Mouse (Mus musculus): ENCODE measurements around the gene Apba1. TPM values are rescaled to one million over a fixed set of nuclear protein-coding genes. Genes with fewer than 3 reads are reported as not detected.

The Apba1 gene
- polyA plus RNA-seq, 1 experiment from 2014 or later = 14.4 TPM

DNA sequence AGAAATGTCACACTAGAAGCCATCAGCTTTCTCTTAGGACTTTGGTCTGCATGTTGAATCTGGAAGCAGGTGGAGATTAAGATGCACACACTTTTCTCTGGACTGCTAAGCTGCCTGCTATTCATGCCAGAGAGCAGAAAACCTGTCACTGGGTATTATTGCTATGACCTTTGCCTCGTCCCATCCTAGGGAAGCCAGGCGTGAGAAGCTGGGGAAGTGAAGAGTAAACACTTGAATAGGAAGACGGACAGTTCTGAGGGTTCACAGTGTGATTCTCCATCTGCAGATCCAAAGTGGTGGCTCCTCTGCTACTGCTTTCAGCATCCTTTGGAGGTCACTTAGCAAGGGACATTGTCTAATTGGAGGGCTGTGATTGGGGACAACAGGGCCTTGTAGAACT is 63.8 kb downstream of the Apba1 start:
- H3K36me3 ChIP-seq (ENCODE audit: inconsistent target) = no peaks in the 10 kb centered on the region
- 95% methylated on average over 3 of the region's 3 CpGs for WGBS (ENCODE audit: missing documents)
- no peak overlapping the region for H3K4me3 ChIP-seq (ENCODE audit: inconsistent target)
- no peak overlapping the region for H3K27ac ChIP-seq
- no peaks in the 10 kb centered on the region for H3K79me2 ChIP-seq (ENCODE audit: inconsistent target)

DNA sequence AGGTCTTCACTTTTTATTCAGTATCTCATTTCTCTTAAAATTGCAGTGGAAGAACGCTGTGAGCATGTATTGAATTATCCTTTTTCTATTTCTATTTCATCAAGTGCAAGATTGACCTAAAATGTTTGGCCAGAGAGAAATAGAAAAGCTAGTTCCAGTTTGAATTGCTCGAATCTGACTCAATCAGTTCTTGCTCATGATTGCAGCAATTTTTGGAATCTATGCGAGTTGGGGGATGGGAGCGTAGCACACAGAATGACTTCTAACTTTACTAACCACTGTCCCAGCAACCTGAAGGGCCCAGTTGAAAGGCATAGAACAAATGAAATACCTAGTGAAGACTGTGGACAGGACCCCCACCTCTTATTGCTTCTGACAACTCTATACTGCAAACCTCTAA is 64.8 kb downstream of the Apba1 start:
- WGBS (ENCODE audit: missing documents) = 94% methylated on average over 4 of the region's 4 CpGs
- Histone ChIP-seq H3K27ac (no peak overlapping the region), H3K79me2 (ENCODE audit: inconsistent target) (no peaks in the 10 kb centered on the region), H3K4me3 (ENCODE audit: inconsistent target) (no peak overlapping the region), H3K36me3 (ENCODE audit: inconsistent target) (no peaks in the 10 kb centered on the region)

DNA sequence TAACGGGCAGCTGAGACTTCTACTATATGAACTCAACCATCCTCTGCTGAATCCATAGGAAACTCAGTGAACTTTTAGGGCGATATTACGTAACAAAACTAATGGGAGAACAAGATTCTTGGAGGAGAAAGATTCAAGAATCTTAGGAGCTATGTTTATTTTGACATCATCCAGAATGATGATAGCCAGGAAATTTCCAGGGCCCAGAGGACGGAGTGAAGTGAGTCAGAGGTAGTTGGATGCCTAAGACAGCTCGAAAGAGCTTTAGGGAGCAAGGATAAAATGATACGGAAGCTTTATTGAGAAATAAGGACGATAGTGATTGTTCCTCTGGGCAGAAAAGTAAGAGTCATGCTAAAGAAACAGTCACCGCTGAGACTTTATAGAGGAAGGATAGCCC is 67.6 kb downstream of the Apba1 start:
- WGBS (ENCODE audit: missing documents) = 95% methylated on average over 8 of the region's 8 CpGs
- H3K4me3 ChIP-seq (ENCODE audit: inconsistent target) = no peak overlapping the region

DNA sequence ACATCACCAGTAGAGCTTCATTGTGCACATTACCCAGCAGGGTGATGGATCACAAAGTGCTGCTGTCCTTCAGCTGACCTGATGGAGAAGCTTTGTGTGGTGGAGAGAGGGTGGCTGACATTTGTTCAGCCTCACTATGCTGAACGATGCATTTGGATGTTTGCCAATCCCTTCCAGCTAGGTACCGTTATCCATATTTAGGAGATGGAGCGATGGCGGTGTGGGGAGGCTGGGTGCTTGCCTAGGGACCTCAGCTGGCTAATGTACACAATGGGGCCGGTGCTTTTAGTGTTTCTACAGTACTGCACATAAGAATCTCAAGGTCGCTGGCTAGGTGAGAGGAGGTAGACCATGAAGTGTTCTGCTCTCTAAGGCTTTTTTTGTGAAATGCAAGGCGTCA is 72.1 kb downstream of the Apba1 start:
- 91% methylated on average over 7 of the region's 7 CpGs for WGBS (ENCODE audit: missing documents)

More for the DNA sequence above, 67.6 kb downstream of the Apba1 start:
- Histone ChIP-seq H3K36me3 (ENCODE audit: inconsistent target) (no peaks in the 10 kb centered on the region), H3K79me2 (ENCODE audit: inconsistent target) (no peaks in the 10 kb centered on the region), H3K27ac (no peak overlapping the region)

DNA sequence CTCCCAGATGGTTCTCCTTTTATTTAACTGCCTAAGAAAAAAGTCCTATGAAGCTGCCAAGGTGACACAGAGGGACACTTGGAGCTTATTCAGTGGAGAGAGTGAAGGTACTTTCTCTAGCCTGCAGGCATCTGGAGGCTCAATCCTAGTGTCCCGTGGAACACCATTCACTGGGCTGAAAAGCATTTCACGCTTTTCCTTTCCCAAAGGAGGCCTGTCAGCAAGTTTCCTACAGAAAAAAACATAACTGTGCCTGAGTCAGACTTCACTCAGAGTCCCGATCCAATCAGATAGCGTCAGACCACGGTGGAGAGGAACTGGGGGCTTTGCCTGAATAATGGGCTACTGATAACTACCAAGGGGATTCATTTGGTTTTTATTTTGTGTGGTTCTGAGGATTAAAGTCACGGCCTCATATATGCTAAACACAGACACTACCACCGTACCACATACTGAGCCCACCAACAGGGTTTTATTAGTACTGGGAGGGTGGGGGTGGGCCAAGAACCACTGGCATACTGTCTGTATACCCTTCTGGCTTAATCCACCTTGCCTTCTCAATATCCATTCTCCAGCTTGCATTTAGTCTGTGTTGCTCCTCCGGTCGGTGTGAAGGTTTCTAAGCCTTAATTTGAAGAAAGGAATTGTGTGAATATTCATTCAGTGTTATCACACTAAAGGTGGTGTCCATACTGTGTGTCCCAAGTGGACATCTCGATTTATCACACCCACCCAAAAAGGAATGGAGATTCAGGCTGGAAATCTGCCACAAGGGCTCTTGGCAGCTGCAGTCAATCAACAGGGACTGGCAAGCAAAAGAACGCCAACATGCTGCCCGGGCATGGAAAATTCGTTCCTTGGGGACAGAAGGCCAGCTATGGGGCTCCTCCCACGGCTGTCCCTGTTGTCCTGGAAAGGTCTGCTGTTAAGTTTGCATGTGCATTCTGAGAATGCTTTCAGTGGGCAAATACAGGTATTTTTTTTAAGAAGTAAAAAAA is 75.3 kb downstream of the Apba1 start:
- 85% methylated on average over 14 of the region's 14 CpGs for WGBS (ENCODE audit: missing documents)
- Histone ChIP-seq H3K27ac (no peak overlapping the region), H3K4me3 (ENCODE audit: inconsistent target) (no peak overlapping the region), H3K36me3 (ENCODE audit: inconsistent target) (no peaks in the 10 kb centered on the region), H3K79me2 (ENCODE audit: inconsistent target) (no peaks in the 10 kb centered on the region)

More for the DNA sequence above, 72.1 kb downstream of the Apba1 start:
- H3K27ac ChIP-seq = no peak overlapping the region
- no peaks in the 10 kb centered on the region for H3K79me2 ChIP-seq (ENCODE audit: inconsistent target)
- no peaks in the 10 kb centered on the region for H3K36me3 ChIP-seq (ENCODE audit: inconsistent target)
- H3K4me3 ChIP-seq (ENCODE audit: inconsistent target) = no peak overlapping the region

DNA sequence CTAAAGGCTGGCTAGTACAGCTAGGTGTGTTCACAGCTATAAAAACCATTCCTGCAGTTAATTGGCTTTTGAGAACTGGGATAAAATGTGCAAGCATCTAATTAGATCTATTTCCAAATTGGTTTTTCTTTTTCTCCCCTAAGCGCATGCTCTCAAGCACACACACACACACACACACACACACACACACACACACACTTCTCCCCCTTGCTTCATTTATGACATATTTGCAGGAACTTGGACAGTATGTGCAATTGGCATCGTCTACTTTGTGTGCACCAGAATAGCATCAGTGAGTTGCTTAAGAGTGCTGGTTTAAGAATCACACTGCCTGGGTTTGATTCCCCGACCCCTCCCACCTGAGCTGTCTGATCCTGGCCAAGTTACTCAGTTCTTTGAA is 76.0 kb downstream of the Apba1 start:
- no peaks in the 10 kb centered on the region for H3K36me3 ChIP-seq (ENCODE audit: inconsistent target)
- H3K4me3 ChIP-seq (ENCODE audit: inconsistent target) = no peak overlapping the region
- no peak overlapping the region for H3K27ac ChIP-seq
- no peaks in the 10 kb centered on the region for H3K79me2 ChIP-seq (ENCODE audit: inconsistent target)
- WGBS (ENCODE audit: missing documents) = 57% methylated on average over 3 of the region's 3 CpGs

DNA sequence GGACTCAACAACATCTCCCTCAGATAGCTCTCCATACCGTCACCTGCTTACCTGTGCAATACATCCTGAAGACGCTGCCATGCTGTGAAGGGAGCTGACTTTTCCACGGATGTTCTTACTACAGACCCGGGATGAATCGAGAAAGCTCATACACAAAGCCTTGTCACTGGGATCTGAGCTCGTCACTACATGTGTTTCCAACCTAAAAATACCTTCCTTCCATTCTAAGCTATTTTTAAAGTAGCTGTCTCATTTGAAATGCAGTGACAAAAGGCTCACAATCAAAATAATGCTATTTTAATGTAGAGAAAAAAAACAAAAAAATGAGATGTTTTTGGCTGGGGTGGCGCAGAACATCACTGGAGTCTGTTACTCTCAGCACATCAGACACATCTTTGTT is 97.1 kb downstream of the Apba1 start:
- WGBS (ENCODE audit: missing documents) = 91% methylated on average over 7 of the region's 7 CpGs
- H3K4me3 ChIP-seq (ENCODE audit: inconsistent target) = no peak overlapping the region

DNA sequence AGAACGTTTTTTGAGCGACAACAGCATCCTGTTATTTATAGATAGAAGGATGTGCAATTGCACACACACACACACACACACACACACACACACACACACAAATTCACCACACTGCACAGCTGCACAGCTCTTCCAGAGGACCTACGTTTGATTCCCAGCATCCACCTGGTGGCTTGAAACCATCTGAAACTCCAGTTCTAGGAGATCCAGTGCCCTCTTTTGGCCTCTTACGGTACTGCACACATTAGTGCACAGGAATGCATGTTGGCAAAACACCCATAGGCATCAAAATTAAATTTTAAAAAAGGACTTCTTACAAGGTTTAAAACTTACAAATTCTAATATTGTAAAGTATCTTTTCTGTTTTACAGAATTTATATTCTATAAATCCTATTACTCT is 99.4 kb downstream of the Apba1 start:
- no peak overlapping the region for H3K4me3 ChIP-seq (ENCODE audit: inconsistent target)
- WGBS (ENCODE audit: missing documents) = 93% methylated on average over 4 of the region's 4 CpGs
- H3K27ac ChIP-seq = no peak overlapping the region
- no peaks in the 10 kb centered on the region for H3K79me2 ChIP-seq (ENCODE audit: inconsistent target)
- H3K36me3 ChIP-seq (ENCODE audit: inconsistent target) = no peaks in the 10 kb centered on the region

More for the DNA sequence above, 97.1 kb downstream of the Apba1 start:
- Histone ChIP-seq H3K36me3 (ENCODE audit: inconsistent target) (no peaks in the 10 kb centered on the region), H3K27ac (no peak overlapping the region), H3K79me2 (ENCODE audit: inconsistent target) (no peaks in the 10 kb centered on the region)

DNA sequence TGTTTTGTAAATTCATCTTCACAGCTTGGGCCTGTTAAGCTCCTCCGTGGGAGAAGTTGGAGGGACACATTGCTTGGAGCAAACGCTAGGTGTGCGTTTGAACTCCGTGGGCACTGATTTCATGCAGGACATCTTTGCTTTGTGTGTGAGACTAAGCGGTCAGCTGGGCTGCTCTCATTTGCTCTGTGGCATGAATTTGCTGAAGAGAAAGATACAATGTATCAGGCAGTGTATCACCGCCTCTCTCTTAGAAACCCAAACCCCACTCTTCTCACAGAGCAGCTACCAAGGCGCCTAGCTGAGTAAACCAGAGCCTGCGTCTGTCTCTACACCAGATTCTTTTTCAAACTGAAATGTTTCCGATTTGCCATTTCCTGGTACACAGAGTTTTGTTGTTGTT is 100.1 kb downstream of the Apba1 start:
- Histone ChIP-seq H3K79me2 (ENCODE audit: inconsistent target) (no peaks in the 10 kb centered on the region), H3K36me3 (ENCODE audit: inconsistent target) (no peaks in the 10 kb centered on the region), H3K4me3 (ENCODE audit: inconsistent target) (no peak overlapping the region), H3K27ac (no peak overlapping the region)
- WGBS (ENCODE audit: missing documents) = 96% methylated on average over 9 of the region's 9 CpGs

DNA sequence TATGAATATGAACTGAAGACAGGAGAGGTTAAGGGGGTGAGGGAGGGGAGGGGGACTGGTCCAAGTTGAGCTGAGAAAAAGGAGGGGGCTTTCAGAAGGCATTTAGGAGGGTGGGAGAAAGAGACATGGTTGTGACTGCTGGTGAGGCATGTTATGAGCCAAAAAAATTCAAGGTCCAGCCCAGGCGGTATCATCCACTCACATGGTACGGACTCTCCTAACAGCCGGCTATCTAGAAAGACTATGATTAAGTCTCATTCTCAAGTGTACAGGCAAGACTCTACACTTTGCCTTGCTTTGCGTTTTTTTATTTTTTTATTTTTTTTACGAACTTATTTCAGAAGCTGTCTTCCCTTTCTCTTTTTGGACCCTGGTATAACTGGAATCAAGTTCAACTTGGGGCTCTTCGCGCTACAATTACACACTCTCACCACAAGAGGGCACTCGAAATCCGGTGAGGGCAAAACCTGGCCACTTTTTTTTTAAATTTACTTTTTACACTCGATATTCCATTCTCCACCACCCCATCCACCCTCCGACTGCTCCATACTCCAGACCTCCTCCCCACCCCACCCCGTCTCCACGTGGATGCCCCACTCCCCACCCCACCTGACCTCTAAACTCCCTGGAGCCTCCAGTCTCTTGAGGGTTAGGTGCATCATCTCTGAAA is 101.6 kb downstream of the Apba1 start:
- Histone ChIP-seq H3K27ac (no peak overlapping the region), H3K36me3 (ENCODE audit: inconsistent target) (no peaks in the 10 kb centered on the region), H3K79me2 (ENCODE audit: inconsistent target) (no peaks in the 10 kb centered on the region), H3K4me3 (ENCODE audit: inconsistent target) (no peak overlapping the region)
- 31% methylated on average over 12 of the region's 13 CpGs for WGBS (ENCODE audit: missing documents)

DNA sequence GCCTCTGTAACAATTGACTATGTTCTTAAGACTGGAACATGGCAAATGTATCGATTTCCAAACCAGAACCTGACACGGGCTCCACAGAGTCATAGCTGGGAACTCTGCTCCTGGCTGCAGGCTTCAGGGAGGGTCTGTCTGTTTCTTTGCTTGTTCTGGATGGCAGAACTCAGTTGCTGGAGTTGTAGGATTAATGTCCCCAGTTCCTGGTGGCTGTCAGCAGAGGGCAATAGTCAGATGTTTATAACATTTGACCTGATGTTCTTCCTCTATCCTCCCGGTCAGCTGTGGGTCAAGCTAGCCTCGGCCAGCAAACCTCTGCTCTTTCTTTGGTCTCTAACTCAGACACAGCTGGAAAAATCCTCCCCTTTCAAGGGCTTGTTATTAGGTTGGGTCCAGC is 104.0 kb downstream of the Apba1 start:
- Histone ChIP-seq H3K4me3 (ENCODE audit: inconsistent target) (no peak overlapping the region), H3K79me2 (ENCODE audit: inconsistent target) (no peaks in the 10 kb centered on the region), H3K36me3 (ENCODE audit: inconsistent target) (no peaks in the 10 kb centered on the region), H3K27ac (no peak overlapping the region)
- 55% methylated on average over 4 of the region's 4 CpGs for WGBS (ENCODE audit: missing documents)

DNA sequence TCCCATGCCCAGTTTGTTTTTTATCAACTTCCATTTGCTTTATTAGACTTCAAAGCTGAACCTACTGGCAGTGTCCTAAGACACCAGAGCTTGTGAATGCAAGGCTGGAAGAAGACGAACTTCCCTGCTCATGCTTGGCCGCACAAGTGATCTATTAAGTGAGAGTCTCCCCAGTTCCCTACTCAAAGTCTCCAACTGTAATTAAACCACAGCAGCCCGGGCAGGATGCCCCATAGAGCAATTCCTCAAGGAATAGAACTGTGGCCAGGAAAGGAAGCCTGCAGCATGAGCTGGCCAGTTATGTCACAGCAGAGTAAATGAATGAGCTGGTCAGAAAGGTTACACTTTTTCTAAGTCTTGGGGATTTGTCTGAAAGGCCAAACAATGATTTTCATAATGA is 105.3 kb downstream of the Apba1 start:
- 97% methylated on average over 3 of the region's 3 CpGs for WGBS (ENCODE audit: missing documents)
- H3K36me3 ChIP-seq (ENCODE audit: inconsistent target) = no peaks in the 10 kb centered on the region
- H3K79me2 ChIP-seq (ENCODE audit: inconsistent target) = no peaks in the 10 kb centered on the region
- H3K4me3 ChIP-seq (ENCODE audit: inconsistent target) = no peak overlapping the region
- no peak overlapping the region for H3K27ac ChIP-seq

DNA sequence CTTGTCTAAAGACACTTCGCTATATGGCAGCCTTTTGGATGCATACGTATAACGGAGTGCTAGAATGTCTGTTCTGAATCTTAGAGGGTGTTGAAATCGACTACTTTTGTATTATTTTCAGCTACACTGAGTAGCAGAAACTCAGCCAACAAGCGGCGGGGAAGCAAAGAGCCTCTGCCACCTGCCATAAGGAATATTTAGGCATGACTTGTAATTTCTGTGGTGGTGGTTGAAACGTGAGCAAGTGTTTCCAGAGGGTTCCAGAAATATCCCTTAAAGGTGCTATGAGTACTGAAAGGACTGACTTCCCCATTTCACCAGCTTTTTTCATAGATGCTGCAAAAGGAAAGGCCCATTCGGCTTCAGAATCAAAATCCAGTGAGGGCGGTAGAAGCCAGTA is 107.4 kb downstream of the Apba1 start:
- Histone ChIP-seq H3K79me2 (ENCODE audit: inconsistent target) (no peaks in the 10 kb centered on the region), H3K36me3 (ENCODE audit: inconsistent target) (no peaks in the 10 kb centered on the region), H3K4me3 (ENCODE audit: inconsistent target) (no peak overlapping the region), H3K27ac (no peak overlapping the region)
- WGBS (ENCODE audit: missing documents) = 87% methylated on average over 9 of the region's 9 CpGs

DNA sequence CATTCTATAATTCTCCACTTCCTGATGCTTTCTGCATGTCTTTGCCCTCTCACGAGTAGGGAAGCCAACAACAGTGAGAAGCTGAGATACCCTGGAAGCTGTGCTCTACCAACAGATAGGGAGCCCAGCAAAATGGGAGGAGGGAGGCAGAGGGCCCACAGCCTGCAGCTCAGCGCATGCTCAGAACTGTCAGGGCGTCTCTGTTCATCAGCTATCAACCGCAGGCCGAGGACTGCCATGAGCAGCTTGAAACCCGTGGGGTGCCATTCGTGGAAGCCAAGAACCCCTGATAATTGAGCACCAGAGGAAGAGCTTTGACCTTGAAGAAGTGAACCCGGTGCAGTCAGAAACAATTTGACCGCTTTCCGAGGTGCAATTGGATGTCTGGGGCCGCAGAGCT is 108.4 kb downstream of the Apba1 start:
- no peak overlapping the region for H3K4me3 ChIP-seq (ENCODE audit: inconsistent target)
- H3K79me2 ChIP-seq (ENCODE audit: inconsistent target) = no peaks in the 10 kb centered on the region
- H3K27ac ChIP-seq = no peak overlapping the region
- no peaks in the 10 kb centered on the region for H3K36me3 ChIP-seq (ENCODE audit: inconsistent target)
- WGBS (ENCODE audit: missing documents) = 90% methylated on average over 11 of the region's 11 CpGs

DNA sequence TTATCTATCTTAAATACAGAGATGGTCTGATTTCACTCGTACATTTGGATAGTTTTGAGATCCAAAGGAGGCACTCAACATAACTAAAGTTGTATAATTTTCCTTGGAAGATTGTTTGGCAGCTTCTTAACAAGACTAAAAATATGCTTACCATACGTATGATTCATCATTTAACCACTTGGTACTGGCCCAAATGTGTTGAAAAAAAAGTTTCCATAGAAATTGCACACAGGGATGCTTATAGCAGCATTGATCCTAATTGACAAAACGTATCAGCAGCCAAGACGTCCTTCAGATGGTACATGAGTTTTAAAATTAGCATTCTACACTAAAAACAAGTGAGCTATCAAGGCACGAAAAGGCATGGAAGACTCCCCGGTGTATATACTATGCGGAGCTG is 108.9 kb downstream of the Apba1 start:
- WGBS (ENCODE audit: missing documents) = 96% methylated on average over 7 of the region's 7 CpGs
- Histone ChIP-seq H3K27ac (no peak overlapping the region), H3K79me2 (ENCODE audit: inconsistent target) (no peaks in the 10 kb centered on the region), H3K36me3 (ENCODE audit: inconsistent target) (no peaks in the 10 kb centered on the region), H3K4me3 (ENCODE audit: inconsistent target) (no peak overlapping the region)
